Mouse (Mus musculus) cerebellum, adult 2 months (tissue): ENCODE measurements at regions not wholly inside any gene's neighbourhood (a gene's known extent, or its start where the extent isn't known, plus 50 kb on each side); places are given as distances from the start of the nearest gene placed in this dataset.

Source experiments
- CTCF ChIP-seq: fragments of 200-500 bp; IDR thresholded peaks from 2 replicates; pipeline ENCODE4 v1.5.1; 2011; ENCODE audit warnings: low read depth, mild to moderate bottlenecking, control low read depth, low read length, moderate library complexity, borderline replicate concordance; ENCODE audit not compliant: insufficient read depth
- POLR2A ChIP-seq: fragments of 200-500 bp; IDR thresholded peaks from 2 replicates; pipeline ENCODE4 v1.6.1; 2011; ENCODE audit warnings: low read length, control low read depth, borderline replicate concordance; ENCODE audit not compliant: insufficient read depth

- TF ChIP-seq POLR2A (no peak), CTCF (no peak)
Measured at GRCm38 (mm10) chr4:127440602-127441001, 82.6 kb upstream of the Gjb5 start.
